24 mouse cellular contexts compared by ENCODE assay signal in genomic region chr2:90844262-90844661, GRCm38 (mm10). TPM values are rescaled to one million over a fixed set of nuclear protein-coding genes. Genes with fewer than 3 reads are reported as not detected.
"Had no signal": no experiment of that assay in that cellular context is flagged by ENCODE, and none has a peak within 500 bp of the region (broad histone marks: within the 10 kb centered on the region; RNA-seq: fewer than 3 reads in every experiment).

No protein-coding gene starts in this region.

- H3K27me3 ChIP-seq: heart, embryonic 12.5 days; hindbrain, embryonic 12.5 days; intestine, embryonic 15.5 days; limb, embryonic 12.5 days; liver, embryonic 13.5 days; liver, embryonic 15.5 days had no signal

- H3K4me3 ChIP-seq: gastrocnemius, adult 2 months; heart, adult 2 months; heart, embryonic 10.5 days; heart, embryonic 12.5 days; hindbrain, embryonic 10.5 days; hindbrain, embryonic 12.5 days; intestine, embryonic 15.5 days; left cerebral cortex, adult 2 months; limb, embryonic 10.5 days; limb, embryonic 12.5 days; liver, embryonic 13.5 days; liver, embryonic 15.5 days had no signal

- H3K36me3 ChIP-seq: hindbrain, embryonic 12.5 days; intestine, embryonic 15.5 days; limb, embryonic 12.5 days; liver, embryonic 13.5 days had no signal

- H3K27ac ChIP-seq: gastrocnemius, adult 2 months; heart, adult 2 months; heart, embryonic 10.5 days; hindbrain, embryonic 10.5 days; hindbrain, embryonic 12.5 days; hindbrain, embryonic 14.5 days; left cerebral cortex, adult 2 months; limb, embryonic 10.5 days; limb, embryonic 12.5 days; liver, embryonic 13.5 days; liver, embryonic 15.5 days had no signal

- H3K4me1 ChIP-seq: intestine, embryonic 15.5 days had no signal

- DNase-seq: gastrocnemius, adult 2 months; gastrocnemius, postnatal 10 days; gastrocnemius, postnatal 25 days; heart, adult 2 months; heart, postnatal 10 days; heart, postnatal 4 days; kidney, adult 18-20 months; kidney, adult 8-10 months; kidney, postnatal 10 days; kidney, postnatal 25 days; kidney, postnatal 4 days; liver; liver, embryonic 13.5 days had no signal

RNA-seq across cellular contexts. Expression of gene C1qtnf4, which starts 41.4 kb away (rescaled TPM):
- total RNA-seq: granulocyte monocyte progenitor cell, adult 5-6 weeks had no signal
